Mouse (Mus musculus): ENCODE data around the gene Rbm17. TPM values are rescaled to one million over a fixed set of nuclear protein-coding genes. Genes with fewer than 3 reads are reported as not detected.

Rbm17 gene
- polyA plus RNA-seq, 1 experiment from 2014 or later = 205 TPM

DNA sequence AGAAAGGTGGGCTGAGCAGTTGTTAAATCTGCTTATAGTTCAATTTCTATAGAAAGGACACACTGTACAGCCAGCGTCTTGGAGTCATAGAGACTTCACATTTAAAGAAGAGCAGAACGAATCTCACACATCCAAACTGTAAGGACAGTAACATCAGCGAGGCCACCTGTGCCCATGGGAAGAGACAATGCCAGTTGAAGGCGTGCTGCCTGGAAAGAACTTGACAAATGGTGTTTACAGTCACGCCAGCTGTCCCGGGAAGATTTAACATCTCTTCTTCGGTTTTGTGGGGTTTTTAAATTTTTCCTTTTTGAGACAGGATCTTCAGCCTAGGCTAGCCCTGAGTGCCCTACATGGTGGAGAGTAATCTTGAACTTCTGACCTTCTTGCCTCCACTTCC lies 45.3 kb downstream of the Rbm17 start:
- H3K4me3 ChIP-seq (ENCODE audit: low read depth, low read length) = no peak overlapping the region
- H3K27me3 ChIP-seq (ENCODE audit: control insufficient read depth, insufficient read depth, low read length) = peaks cover 9% of the 10 kb centered on the region
- ATAC-seq (ENCODE audit: insufficient number of reproducible peaks, low FRiP score, low TSS enrichment, low read depth) = no peak
- H3K4me1 ChIP-seq (ENCODE audit: control insufficient read depth, insufficient read depth, low read length) = no peaks in the 10 kb centered on the region
- no peaks in the 10 kb centered on the region for H3K9me3 ChIP-seq (ENCODE audit: control insufficient read depth, low read length)
- no peak for DNase-seq (ENCODE audit: low spot score)
- H3K4me2 ChIP-seq (ENCODE audit: low read depth, severe bottlenecking) = no peak overlapping the region
- H3K36me3 ChIP-seq (ENCODE audit: control insufficient read depth, insufficient read depth, low read length) = no peaks in the 10 kb centered on the region
- H3K27ac ChIP-seq (replicated peaks; ENCODE audit: low read depth, low read length) = no peak overlapping the region
- 92% methylated on average over 7 of the region's 7 CpGs for WGBS
- H3K9ac ChIP-seq (ENCODE audit: low read length) = no peak overlapping the region

DNA sequence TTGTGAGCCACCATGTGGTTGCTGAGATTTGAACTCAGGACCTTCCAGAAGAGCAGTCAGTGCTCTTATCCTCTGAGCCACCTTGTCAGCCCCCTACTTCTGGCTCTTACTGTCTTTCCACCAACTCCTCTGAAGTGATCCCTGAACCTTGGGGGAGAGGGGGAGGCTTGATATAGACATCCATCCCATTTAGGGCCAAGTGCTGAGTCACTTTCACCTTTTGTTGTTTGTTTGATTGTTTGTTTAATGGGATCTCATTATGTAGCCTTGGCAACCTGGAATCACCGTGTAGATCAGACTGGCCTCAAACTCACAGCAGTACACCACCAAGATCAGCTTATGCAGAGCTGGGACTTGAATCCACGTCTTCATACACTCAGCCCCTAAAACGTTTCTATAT lies 46.7 kb downstream of the Rbm17 start:
- Histone ChIP-seq H3K4me2 (ENCODE audit: low read depth, severe bottlenecking) (no peak overlapping the region), H3K27me3 (ENCODE audit: control insufficient read depth, insufficient read depth, low read length) (peaks cover 23% of the 10 kb centered on the region), H3K4me1 (ENCODE audit: control insufficient read depth, insufficient read depth, low read length) (peaks cover 9% of the 10 kb centered on the region; the same call in 1 of the 2 replicates), H3K9ac (ENCODE audit: low read length) (no peak overlapping the region), H3K36me3 (ENCODE audit: control insufficient read depth, insufficient read depth, low read length) (no peaks in the 10 kb centered on the region), H3K27ac (replicated peaks; ENCODE audit: low read depth, low read length) (no peak overlapping the region), H3K4me3 (ENCODE audit: low read depth, low read length) (no peak overlapping the region), H3K9me3 (ENCODE audit: control insufficient read depth, low read length) (no peaks in the 10 kb centered on the region)
- 78% methylated on average over 3 of the region's 3 CpGs for WGBS
- ATAC-seq (ENCODE audit: insufficient number of reproducible peaks, low FRiP score, low TSS enrichment, low read depth) (no peak), DNase-seq (ENCODE audit: low spot score) (no peak)

DNA sequence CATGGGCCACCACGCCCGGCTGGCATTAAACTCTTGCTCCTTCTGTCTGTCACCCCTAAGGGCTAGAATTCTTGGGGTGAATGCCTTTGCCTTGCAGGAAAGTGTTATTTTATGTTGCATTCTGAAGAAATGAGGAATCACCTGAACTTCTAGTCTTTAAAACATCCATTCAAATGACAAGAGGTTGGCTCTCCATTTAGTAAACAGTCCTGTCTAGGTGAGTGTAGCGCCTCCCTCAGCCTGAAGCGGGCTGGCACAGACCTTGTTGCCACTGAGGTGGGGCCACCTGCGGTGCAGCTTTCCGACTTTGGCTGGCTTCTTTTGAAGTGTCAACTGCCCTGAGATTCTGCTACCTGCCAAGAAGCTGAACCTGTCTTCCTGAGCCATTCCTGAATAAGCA lies 48.6 kb downstream of the Rbm17 start:
- Histone ChIP-seq H3K9ac (ENCODE audit: low read length) (no peak overlapping the region), H3K4me2 (ENCODE audit: low read depth, severe bottlenecking) (no peak overlapping the region), H3K27me3 (ENCODE audit: control insufficient read depth, insufficient read depth, low read length) (peaks cover 24% of the 10 kb centered on the region), H3K27ac (replicated peaks; ENCODE audit: low read depth, low read length) (no peak overlapping the region), H3K36me3 (ENCODE audit: control insufficient read depth, insufficient read depth, low read length) (no peaks in the 10 kb centered on the region), H3K9me3 (ENCODE audit: control insufficient read depth, low read length) (no peaks in the 10 kb centered on the region), H3K4me3 (ENCODE audit: low read depth, low read length) (no peak overlapping the region), H3K4me1 (ENCODE audit: control insufficient read depth, insufficient read depth, low read length) (peaks cover 9% of the 10 kb centered on the region; the same call in 1 of the 2 replicates)
- DNase-seq (ENCODE audit: low spot score) (no peak), ATAC-seq (ENCODE audit: insufficient number of reproducible peaks, low FRiP score, low TSS enrichment, low read depth) (no peak)
- 49% methylated on average over 6 of the region's 6 CpGs for WGBS

DNA sequence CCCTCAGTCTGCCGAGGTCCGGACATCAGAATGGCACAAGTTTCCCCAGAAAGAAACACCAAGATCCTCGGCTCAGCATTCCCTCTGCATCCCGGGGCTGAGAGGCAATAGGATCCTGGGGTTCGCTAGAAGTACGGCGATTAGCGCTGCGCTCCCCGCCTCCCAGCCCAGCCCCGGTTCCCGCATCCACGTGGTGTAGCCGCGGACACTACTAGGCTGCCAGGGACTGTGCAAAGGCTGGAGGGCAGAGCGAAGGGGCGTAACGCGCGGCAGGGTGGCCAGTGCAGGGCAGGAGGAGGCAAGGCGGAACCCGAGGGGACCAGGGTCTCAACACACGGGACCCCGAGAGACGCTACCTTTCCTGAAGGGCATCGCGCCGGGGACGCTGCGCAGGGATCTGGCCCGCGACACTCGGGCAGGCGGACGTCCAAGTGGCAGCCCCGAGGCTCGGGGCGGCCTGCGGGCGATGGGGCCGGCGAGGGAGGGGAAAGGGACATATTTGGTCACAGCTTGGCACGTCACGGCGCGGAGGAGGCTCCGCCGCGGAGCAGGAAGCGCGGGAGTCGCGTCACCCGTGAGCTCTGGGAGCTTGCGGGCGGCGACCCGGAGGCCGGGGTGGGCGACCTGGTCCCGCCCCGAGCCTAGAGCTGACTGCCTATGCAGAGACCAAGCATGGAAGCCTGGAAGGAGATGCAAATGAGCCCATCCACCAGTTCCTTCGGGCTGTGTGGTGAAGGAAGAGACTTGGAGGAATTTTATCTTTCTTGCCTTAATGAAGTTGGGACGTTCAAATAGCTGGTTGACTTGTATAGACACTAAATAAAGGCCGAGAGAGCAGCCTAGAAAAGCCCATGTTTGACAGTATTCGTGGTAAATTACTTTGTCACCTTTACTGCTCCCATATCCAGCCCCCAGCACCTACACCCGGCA lies 50.2 kb downstream of the Rbm17 start, which contains the start of gene Pfkfb3:
TSS of gene Pfkfb3 (minus strand) at position 607 of the 930 bp plus-strand sequence.
- H3K36me3 ChIP-seq (ENCODE audit: control insufficient read depth, insufficient read depth, low read length) = no peaks in the 10 kb centered on the region
- no peak within 1 kb of the TSS for H3K27ac ChIP-seq (replicated peaks; ENCODE audit: low read depth, low read length)
- H3K4me1 ChIP-seq (ENCODE audit: control insufficient read depth, insufficient read depth, low read length) = peaks cover 9% of the 10 kb centered on the region; the same call in 1 of the 2 replicates
- WGBS = 2% methylated on average over 66 of the region's 67 CpGs
- H3K4me2 ChIP-seq (ENCODE audit: low read depth, severe bottlenecking) = peak within 1 kb of the TSS; percentile 93
- H3K27me3 ChIP-seq (ENCODE audit: control insufficient read depth, insufficient read depth, low read length) = peaks cover 24% of the 10 kb centered on the region
- peak within 1 kb of the TSS; percentile 51 for H3K9ac ChIP-seq (ENCODE audit: low read length)
- H3K4me3 ChIP-seq (ENCODE audit: low read depth, low read length) = peak within 1 kb of the TSS; percentile 51
- peak; percentile 69 for DNase-seq (ENCODE audit: low spot score)
- no peaks in the 10 kb centered on the region for H3K9me3 ChIP-seq (ENCODE audit: control insufficient read depth, low read length)
- peak; percentile 71 for ATAC-seq (ENCODE audit: insufficient number of reproducible peaks, low FRiP score, low TSS enrichment, low read depth)

DNA sequence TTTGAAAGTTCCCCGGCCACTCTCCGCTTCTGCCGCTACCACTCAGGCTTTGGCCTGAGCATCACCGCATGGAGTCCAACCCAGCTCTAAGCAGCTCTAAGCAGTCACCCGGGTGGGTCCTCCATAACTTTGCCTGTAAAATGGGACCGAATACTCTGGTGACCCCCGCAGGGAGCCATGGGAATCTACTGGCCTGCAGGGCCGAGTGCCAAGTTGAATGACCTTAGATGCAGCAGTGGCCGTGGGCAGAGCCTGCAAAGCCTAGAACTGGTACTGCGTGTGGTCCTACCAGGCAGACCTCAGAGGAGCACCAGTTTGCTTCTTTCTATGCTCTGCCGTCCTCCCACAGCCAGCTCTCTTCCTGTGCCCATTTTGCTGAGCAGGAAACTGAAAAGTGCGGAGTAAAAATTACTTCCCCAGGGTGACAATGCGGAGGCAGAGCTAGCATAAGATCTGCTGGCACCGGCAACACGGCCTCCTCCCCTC lies 50.9 kb downstream of the Rbm17 start:
- H3K36me3 ChIP-seq (ENCODE audit: control insufficient read depth, insufficient read depth, low read length) = no peaks in the 10 kb centered on the region
- H3K4me1 ChIP-seq (ENCODE audit: control insufficient read depth, insufficient read depth, low read length) = peaks cover 9% of the 10 kb centered on the region; the same call in 1 of the 2 replicates
- ATAC-seq (ENCODE audit: insufficient number of reproducible peaks, low FRiP score, low TSS enrichment, low read depth) (0 out of 2 replicates have a peak, but pooled peaks have one; percentile 13), DNase-seq (ENCODE audit: low spot score) (no peak)
- peak overlapping the region; percentile 51 for H3K4me3 ChIP-seq (ENCODE audit: low read depth, low read length)
- peaks cover 24% of the 10 kb centered on the region for H3K27me3 ChIP-seq (ENCODE audit: control insufficient read depth, insufficient read depth, low read length)
- peak overlapping the region; percentile 93 for H3K4me2 ChIP-seq (ENCODE audit: low read depth, severe bottlenecking)
- H3K9ac ChIP-seq (ENCODE audit: low read length) = no peak overlapping the region; the same call in 1 of the 2 replicates
- no peaks in the 10 kb centered on the region for H3K9me3 ChIP-seq (ENCODE audit: control insufficient read depth, low read length)
- WGBS = 2% methylated on average over 15 of the region's 15 CpGs
- H3K27ac ChIP-seq (replicated peaks; ENCODE audit: low read depth, low read length) = no peak overlapping the region

DNA sequence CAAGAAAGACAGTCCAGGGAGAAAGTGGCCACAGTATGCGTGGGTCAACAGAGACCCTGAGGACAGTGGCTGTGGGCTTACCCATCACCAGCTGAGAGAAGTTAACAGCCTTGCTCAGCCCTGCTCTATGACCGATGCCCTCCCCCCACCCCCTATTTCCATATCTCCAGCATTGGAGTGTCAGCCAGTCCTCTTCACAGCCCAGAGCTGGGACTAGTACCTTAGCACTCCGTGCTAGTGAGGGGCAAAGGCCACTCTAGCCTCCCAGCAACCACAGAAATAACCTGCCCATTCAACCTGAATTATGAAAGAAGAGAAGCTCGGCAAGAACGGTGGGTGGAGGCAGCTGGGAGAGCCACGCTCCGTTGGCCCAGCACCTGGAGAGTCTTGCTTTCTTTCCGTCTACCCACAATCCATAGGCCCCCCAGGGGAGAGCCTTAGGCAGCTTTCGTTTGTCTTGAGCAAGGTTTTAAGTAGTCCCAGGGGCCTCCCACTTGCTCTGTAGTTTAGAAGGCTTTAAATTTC lies 51.6 kb downstream of the Rbm17 start:
- Histone ChIP-seq H3K4me2 (ENCODE audit: low read depth, severe bottlenecking) (peak overlapping the region; percentile 93; the same call in 1 of the 2 replicates), H3K4me3 (ENCODE audit: low read depth, low read length) (no peak overlapping the region), H3K36me3 (ENCODE audit: control insufficient read depth, insufficient read depth, low read length) (no peaks in the 10 kb centered on the region), H3K27ac (replicated peaks; ENCODE audit: low read depth, low read length) (no peak overlapping the region), H3K9me3 (ENCODE audit: control insufficient read depth, low read length) (no peaks in the 10 kb centered on the region), H3K9ac (ENCODE audit: low read length) (no peak overlapping the region), H3K27me3 (ENCODE audit: control insufficient read depth, insufficient read depth, low read length) (peaks cover 24% of the 10 kb centered on the region), H3K4me1 (ENCODE audit: control insufficient read depth, insufficient read depth, low read length) (peaks cover 9% of the 10 kb centered on the region; the same call in 1 of the 2 replicates)
- ATAC-seq (ENCODE audit: insufficient number of reproducible peaks, low FRiP score, low TSS enrichment, low read depth) (0 out of 2 replicates have a peak, but pooled peaks have one; percentile 22), DNase-seq (ENCODE audit: low spot score) (peak; percentile 27)
- 3% methylated on average over 9 of the region's 9 CpGs for WGBS

DNA sequence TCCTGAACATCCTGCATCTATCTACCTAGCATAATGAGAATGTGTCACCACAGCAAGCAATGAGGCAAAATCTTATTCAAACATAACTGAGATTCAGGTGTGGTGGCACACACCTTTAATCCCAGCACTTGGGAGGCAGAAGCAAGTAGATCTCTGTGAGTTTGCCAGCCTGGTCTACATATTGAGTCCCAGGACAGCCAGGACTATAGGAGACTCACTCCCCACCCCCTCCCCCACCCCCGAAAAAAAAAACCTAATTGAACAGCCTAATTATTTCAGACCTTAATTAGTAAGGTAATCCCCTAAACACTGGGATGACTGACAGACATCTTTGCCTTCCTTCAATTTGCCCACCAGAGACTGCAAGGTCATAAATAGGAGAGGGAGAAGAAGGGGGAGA lies 52.2 kb downstream of the Rbm17 start:
- Histone ChIP-seq H3K27ac (replicated peaks; ENCODE audit: low read depth, low read length) (no peak overlapping the region), H3K36me3 (ENCODE audit: control insufficient read depth, insufficient read depth, low read length) (no peaks in the 10 kb centered on the region), H3K4me1 (ENCODE audit: control insufficient read depth, insufficient read depth, low read length) (peaks cover 9% of the 10 kb centered on the region; the same call in 1 of the 2 replicates), H3K9me3 (ENCODE audit: control insufficient read depth, low read length) (no peaks in the 10 kb centered on the region), H3K27me3 (ENCODE audit: control insufficient read depth, insufficient read depth, low read length) (peaks cover 24% of the 10 kb centered on the region), H3K4me3 (ENCODE audit: low read depth, low read length) (no peak overlapping the region), H3K4me2 (ENCODE audit: low read depth, severe bottlenecking) (no peak overlapping the region), H3K9ac (ENCODE audit: low read length) (no peak overlapping the region)
- DNase-seq (ENCODE audit: low spot score) (no peak), ATAC-seq (ENCODE audit: insufficient number of reproducible peaks, low FRiP score, low TSS enrichment, low read depth) (no peak)
- WGBS = 19% methylated on average over 1 of the region's 1 CpGs

DNA sequence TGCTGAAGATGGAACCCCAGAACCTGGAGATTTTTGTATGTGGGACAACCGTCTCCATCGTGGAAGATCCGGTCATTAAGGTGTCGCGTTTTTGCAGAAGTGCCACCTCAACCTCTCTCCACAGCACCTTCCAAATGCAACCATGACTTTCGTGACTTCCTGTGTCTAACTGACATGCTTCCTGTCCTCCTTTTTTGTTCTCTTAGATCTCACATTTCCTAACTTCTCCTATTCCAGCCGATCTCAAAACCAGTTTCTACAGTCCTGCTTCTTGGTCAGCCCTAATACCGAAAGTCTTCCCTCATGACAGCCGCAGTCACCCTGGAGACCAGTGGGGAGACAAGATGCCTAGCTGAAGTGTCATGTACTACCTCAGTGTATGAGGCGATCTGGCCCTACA lies 55.4 kb downstream of the Rbm17 start:
- Histone ChIP-seq H3K4me3 (ENCODE audit: low read depth, low read length) (no peak overlapping the region), H3K4me1 (ENCODE audit: control insufficient read depth, insufficient read depth, low read length) (peaks cover 9% of the 10 kb centered on the region; the same call in 1 of the 2 replicates), H3K27ac (replicated peaks; ENCODE audit: low read depth, low read length) (no peak overlapping the region), H3K4me2 (ENCODE audit: low read depth, severe bottlenecking) (no peak overlapping the region), H3K9ac (ENCODE audit: low read length) (no peak overlapping the region), H3K27me3 (ENCODE audit: control insufficient read depth, insufficient read depth, low read length) (peaks cover 14% of the 10 kb centered on the region), H3K9me3 (ENCODE audit: control insufficient read depth, low read length) (no peaks in the 10 kb centered on the region), H3K36me3 (ENCODE audit: control insufficient read depth, insufficient read depth, low read length) (no peaks in the 10 kb centered on the region)
- DNase-seq (ENCODE audit: low spot score) (no peak), ATAC-seq (ENCODE audit: insufficient number of reproducible peaks, low FRiP score, low TSS enrichment, low read depth) (no peak)
- WGBS = 85% methylated on average over 10 of the region's 10 CpGs
